In the genomic region with DNA sequence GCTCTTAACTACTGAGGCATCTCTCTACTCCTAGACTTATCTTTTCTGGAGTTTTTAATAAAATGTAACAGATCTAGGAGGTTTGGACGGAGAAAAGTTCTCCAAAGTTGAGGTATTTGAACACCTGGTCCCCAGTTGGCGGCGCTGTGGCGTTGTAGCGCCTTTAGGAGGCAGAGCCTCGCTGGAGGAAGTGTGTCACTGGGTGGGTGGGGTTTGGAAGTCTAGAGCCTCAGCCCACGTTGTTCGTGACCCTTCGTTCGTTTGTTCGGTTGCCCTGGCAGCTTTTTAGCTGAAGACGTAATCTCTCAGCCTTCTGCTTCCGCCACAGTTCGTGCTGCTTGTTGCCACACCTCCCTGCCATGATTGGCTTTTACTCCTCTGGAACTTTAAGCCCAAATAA, we compare ENCODE assay signal across 11 mouse cellular contexts. TPM values are rescaled to one million over a fixed set of nuclear protein-coding genes. Genes with fewer than 3 reads are reported as not detected.
DNase-seq lines count a peak whose midpoint lies in the region; ATAC-seq and TF ChIP-seq lines count a peak whose summit lies in the region.
"Had no signal": no experiment of that assay in that cellular context is flagged by ENCODE, and none has a peak within 500 bp of the region (broad histone marks: within the 10 kb centered on the region; RNA-seq: fewer than 3 reads in every experiment).

No protein-coding gene starts in this region.

- H3K36me3 ChIP-seq in liver, embryonic 11.5 days (ENCODE audit: control insufficient read depth, insufficient read depth, low read length) = no peaks in the 10 kb centered on the region
- H3K36me3 ChIP-seq in testis, adult 2 months (ENCODE audit: control insufficient read depth, insufficient read depth, low read length) = no peaks in the 10 kb centered on the region
- H3K36me3 ChIP-seq: intestine, embryonic 15.5 days had no signal

- peaks cover 2% of the 10 kb centered on the region; the same call in 1 of the 2 replicates for H3K4me1 ChIP-seq in liver, embryonic 11.5 days (replicated peaks; ENCODE audit: control insufficient read depth, insufficient read depth, low read length)
- peaks cover 6% of the 10 kb centered on the region for H3K4me1 ChIP-seq in testis, adult 2 months (ENCODE audit: control insufficient read depth, insufficient read depth, low read length)
- H3K4me1 ChIP-seq: intestine, embryonic 15.5 days had no signal

- H3K27ac ChIP-seq in liver, embryonic 11.5 days (ENCODE audit: low read depth, low read length) = no peak overlapping the region
- peak overlapping the region; percentile 61; the same call in 1 of the 2 replicates for H3K27ac ChIP-seq in testis, adult 2 months (ENCODE audit: control insufficient read depth, insufficient read depth, low read depth, low read length)
- H3K27ac ChIP-seq: intestine, embryonic 15.5 days had no signal

- DNase-seq in liver = peak; percentile 64
- DNase-seq in liver, embryonic 11.5 days (ENCODE audit: low spot score) = no peak
- DNase-seq in MEL-GATA-1-ER (ENCODE audit: extremely low read depth, low read depth) = peak; percentile 86
- DNase-seq in adrenal gland, adult 8-10 months = no peak
- no peak for DNase-seq in frontal cortex, postnatal 14 days (ENCODE audit: low spot score in 2 of 2)
- no peak for DNase-seq in MN1 (ENCODE audit: low spot score)
- DNase-seq: forebrain, postnatal 0 days; heart, postnatal 36 days had no signal

- H3K9ac ChIP-seq in liver, embryonic 11.5 days (ENCODE audit: low read depth, low read length) = no peak overlapping the region
- H3K9ac ChIP-seq: forebrain, postnatal 0 days; intestine, embryonic 15.5 days had no signal

- TF ChIP-seq CTCF in testis, adult 2 months (IDR thresholded peaks at IDR 0.05; ENCODE audit: control insufficient read depth, insufficient read depth, insufficient replicate concordance, low read depth, low read length) = peak; percentile 54; the same call in 1 of the 2 replicates

- no peak overlapping the region for H3K4me3 ChIP-seq in liver, embryonic 11.5 days (ENCODE audit: low read depth, low read length)
- H3K4me3 ChIP-seq in testis, adult 2 months (ENCODE audit: control insufficient read depth, low read depth, low read length) = peak overlapping the region; percentile 82
- H3K4me3 ChIP-seq: intestine, embryonic 15.5 days had no signal

- no peaks in the 10 kb centered on the region for H3K27me3 ChIP-seq in liver, embryonic 11.5 days (replicated peaks; ENCODE audit: control insufficient read depth, insufficient read depth, low read length)
- no peaks in the 10 kb centered on the region for H3K27me3 ChIP-seq in testis, adult 2 months (ENCODE audit: control insufficient read depth, insufficient read depth, low read length)
- H3K27me3 ChIP-seq: intestine, embryonic 15.5 days had no signal

- ATAC-seq in liver, embryonic 11.5 days (replicated peaks; ENCODE audit: low FRiP score) = no peak
- peak; percentile 58 for ATAC-seq in inflammation-experienced regulatory T-cells, adult 6 months
- ATAC-seq: intestine, embryonic 15.5 days had no signal

- H3K4me2 ChIP-seq in liver, embryonic 11.5 days = no peak overlapping the region
- H3K4me2 ChIP-seq: intestine, embryonic 15.5 days had no signal

- 59% methylated on average over 14 of the region's 14 CpGs for WGBS in liver, embryonic 11.5 days

- TF ChIP-seq POLR2A in testis, adult 2 months (IDR thresholded peaks at IDR 0.05; ENCODE audit: control insufficient read depth, low read depth, low read length) = peak; percentile 74; the same call in 1 of the 2 replicates

- H3K9me3 ChIP-seq in liver, embryonic 11.5 days (ENCODE audit: control insufficient read depth, low read length) = no peaks in the 10 kb centered on the region
- H3K9me3 ChIP-seq: intestine, embryonic 15.5 days had no signal

RNA-seq across cellular contexts. Expression of a gene that starts 58.6 kb away (rescaled TPM):
- polyA plus RNA-seq in liver, embryonic 11.5 days (2014; fragmentation: Nextera tagmentation; extraction: Ambion mirVana) = 1.9 and 2.2 TPM in 2 replicates
- 1 to 10 TPM; 1.2 to 2.9 (median 2.7) TPM for polyA plus RNA-seq in inflammation-experienced regulatory T-cells, adult 6 months (2017; shearing (Covaris generic))
- 12.9 and 15.2 TPM in 2 replicates for polyA plus RNA-seq in testis, adult 2 months (2012; rRNA removed)
- 1 to 10 TPM in 1 of 4 experiments, under 1 TPM in 3; 0.58 to 1.1 (median 0.78) TPM for total RNA-seq in adrenal gland, adult 8-10 months (2022)

Comparison
In these comparisons a context has a peak if more than half of its experiments do, and no peak if none do; other contexts are left out.
1. DNase-seq: peak in liver (single experiment) and MEL-GATA-1-ER (single experiment); none in liver, embryonic 11.5 days (single experiment), adrenal gland, adult 8-10 months (single experiment), frontal cortex, postnatal 14 days (0 of 2) and MN1 (single experiment).